Mouse (Mus musculus) frontal cortex, adult (tissue): ENCODE data around the gene Otop2.

ENCODE experiments used
- ATAC-seq: cut with Nextera tagmentation; 2 replicates; pipeline ENCODE4 v1.9.2; 2017; ENCODE audit warnings: mild to moderate bottlenecking, moderate library complexity, mixed read lengths; ENCODE audit not compliant: low TSS enrichment

Otop2 gene

DNA sequence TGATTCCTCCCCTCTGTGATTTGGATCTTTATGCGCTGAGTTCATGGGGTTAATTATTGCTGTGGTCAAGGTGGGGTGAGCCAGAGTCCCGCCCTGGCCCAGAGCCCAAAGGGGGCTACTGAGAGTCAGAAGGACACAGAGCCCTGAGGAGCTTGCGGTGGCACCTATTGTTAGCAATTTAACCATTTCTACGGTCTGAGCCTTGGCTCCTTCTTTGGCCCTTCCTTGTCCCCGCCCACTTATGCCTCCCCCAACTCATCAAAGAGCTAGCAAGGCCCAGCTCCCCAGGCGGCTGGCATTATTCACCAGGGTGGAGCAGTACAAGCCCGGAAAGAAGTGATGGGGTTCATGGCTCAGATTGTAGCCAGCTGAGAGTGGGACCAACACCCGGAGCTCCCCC is at the start of gene Otop2:
Otop2 (plus strand) TSS at position 301 of the 400 bp plus-strand sequence.
- ATAC-seq = no peak

DNA sequence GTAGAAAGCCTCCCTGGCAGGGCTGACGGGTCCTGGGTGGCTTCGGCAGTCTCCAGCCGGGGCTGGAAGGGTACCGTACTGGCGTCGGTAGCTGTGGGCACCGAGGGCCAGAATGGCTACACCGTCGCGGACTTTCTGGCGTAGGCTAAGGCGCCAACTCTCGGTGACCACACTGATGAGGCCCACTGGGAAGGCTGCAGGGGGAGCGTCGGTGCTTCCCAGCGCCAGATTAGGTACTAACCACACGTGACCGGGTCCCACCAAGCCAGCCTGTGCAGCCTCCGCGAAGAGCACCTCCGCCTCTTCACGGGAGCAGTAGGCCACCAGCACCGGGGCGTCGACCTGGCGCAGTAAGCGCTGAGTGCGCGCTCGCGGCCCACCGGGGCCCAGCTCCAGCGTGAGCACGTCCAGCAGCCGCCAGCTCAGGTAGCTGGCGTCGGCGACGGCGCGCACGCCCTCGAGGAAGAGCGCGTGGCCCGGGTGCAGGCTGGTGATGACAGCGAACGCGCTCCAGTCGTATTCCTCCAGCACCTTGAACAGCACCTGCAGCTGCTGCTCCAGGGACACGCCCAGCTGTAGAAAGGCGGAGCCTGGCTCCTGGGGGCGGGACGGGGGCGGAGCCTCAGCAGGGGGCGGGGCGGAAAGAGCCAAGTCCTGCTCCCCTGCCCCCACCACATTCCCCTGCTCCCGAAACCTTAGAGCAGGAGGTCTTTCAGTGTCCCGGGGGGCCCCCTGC is 49.0 kb upstream of the Otop2 start:
- ATAC-seq = no peak

DNA sequence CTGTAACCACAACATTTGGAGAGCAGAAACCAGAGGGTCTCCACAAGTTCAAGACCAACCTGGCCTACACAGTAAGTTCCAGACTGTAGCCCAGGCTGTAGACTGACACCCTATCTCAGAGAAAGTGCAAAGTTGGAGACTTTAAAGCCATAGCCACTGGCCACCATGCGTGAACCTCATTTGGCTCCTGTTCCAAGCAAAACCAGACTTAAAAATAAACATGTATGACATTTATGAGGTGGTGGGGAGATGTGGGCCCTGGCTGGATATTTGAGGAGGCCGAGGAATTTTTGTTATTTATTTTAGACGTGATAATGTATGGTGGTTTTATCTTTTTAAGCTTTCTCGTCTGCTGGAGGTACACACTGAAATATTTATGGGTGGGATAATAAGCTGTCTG is 47.8 kb upstream of the Otop2 start:
- ATAC-seq = no peak

DNA sequence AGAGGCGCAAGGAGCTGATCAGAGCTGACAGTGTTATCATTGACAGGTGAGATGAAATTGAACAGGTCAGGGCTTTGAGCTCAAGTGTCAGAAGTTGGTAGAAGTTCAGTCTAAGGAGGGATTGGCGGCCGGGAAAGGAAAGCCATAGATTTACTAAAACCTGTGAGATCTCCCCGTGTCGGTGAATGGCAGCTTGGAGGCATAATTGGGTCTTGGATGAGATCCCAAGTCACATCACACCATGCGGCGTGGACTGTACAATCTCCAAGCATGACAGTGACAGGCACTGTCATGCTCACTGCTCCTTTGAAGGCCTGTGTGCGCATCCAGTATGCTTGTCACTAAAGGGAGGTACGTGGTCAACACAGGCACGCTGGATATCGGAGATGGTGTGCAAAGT is 44.0 kb upstream of the Otop2 start:
- no peak for ATAC-seq

DNA sequence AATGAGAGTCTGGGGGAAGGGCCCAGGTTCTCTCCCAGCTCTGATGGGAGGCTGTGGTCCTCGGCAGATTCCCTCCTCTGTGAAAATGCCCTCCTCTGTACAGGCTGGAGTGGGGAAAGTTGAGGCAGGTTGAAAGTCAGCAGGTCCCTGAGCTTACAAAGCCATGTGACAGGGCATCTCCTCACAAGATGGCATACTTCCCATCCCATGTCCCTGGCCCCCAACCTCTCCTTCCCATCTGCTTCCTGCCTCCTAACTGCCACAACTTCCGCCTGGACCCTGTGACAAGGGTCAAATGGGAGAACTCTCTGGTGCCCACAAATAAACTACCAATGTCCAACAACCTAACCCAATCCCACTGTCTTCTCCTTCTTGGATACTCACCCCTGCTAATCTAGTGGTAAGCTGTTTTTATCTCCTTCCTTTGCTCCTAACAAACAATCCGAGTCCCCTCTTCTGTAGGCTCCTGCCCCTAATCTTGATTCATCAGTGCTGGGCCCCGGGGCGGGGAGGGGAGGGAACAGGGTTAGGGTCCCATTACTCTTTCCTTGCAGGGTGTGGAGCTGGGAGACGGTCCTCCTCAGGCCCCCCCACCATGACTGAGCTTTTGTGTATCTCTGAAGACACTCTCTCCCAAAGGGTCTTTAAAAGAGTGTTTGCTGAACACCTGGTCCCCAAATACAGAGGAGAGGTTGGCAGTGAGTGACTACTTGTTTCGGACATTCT is 42.7 kb upstream of the Otop2 start:
- ATAC-seq = no peak

DNA sequence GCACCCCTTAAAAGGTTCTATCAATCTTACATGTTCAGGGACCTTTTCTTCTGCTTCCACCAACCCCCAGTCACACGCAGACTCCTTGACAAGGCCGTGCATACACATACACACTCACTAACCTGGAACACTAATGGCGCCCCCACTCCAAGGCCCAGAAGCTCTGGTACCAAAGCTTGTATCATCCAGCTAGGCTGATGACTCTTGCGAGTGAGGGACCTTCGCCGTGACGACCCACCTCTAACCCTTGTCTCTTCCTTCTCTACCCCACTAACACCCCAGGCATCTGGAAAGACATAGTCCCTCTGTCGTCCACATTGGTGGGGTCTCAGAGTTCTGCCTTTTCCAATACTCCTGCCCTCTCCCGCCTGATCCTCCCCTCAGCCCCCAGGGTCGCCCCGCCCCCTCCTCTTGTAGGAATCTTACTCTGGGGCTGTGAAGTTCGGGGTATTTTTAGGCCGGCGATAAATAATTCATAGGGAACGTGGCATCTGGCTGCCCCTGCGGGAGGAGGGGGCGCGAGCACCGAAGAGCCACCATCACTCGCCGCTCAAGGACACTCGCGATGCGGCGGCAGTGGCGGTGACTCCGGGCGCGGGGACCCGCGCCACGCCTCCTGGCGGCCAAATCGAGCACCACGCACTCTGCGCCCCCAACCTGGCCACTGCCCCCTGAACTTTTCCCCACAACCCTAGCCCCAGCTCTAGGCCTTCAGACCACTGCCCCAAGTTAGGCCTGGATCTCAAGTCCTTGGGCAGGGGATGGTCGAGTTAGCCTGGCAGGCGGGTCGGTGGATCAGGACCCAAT is 41.9 kb upstream of the Otop2 start:
- no peak for ATAC-seq

DNA sequence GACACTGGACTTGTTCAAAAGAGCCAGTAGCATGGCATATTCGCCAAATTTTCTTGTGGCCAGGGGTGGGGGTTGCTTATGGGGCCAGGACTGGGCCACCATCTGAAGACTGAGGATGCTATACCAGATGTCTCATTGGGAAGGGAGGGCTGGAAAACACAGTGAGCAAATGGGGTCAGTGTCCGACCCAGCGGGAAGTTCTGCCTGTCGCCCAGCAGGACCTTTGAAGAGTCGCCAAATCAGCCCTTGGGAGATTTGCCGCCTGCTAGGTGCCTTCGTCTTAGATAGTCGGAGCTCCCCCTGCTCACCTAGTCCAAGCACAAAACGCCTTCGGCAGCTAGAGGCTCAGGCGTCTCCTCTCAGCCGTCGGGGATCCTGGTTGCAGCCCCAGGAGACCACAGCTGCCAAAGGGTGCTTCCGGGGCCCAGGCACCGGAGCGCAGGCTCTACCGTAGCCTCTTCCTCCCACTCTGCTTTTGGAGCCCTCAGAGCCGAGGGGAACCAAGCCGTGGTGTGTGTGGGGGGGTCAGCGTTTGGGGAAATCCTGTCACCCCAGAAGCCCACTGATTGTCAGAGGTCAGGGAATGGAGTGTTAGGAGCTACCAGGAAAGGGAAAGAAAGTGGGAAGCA is 41.1 kb upstream of the Otop2 start:
- no peak for ATAC-seq

DNA sequence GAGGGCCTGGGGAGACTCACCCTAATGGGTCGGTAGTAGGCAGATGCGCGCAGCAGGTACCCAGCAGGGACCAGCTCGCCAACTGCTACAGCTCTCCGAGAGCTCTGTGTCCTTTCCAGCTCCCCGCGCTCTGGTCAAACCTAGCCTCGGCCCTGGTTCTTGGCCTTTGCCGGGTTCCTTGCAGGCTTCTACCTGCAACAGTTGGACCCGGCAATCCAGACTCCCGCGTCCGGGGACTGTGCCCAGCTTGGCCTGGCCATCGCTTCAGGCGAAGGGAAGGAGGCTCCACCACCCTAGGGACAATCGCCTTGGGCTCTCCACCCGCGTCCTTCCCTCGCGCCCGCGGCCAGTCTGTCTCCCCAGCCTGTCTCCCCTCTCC is 40.6 kb upstream of the Otop2 start:
- no peak for ATAC-seq

DNA sequence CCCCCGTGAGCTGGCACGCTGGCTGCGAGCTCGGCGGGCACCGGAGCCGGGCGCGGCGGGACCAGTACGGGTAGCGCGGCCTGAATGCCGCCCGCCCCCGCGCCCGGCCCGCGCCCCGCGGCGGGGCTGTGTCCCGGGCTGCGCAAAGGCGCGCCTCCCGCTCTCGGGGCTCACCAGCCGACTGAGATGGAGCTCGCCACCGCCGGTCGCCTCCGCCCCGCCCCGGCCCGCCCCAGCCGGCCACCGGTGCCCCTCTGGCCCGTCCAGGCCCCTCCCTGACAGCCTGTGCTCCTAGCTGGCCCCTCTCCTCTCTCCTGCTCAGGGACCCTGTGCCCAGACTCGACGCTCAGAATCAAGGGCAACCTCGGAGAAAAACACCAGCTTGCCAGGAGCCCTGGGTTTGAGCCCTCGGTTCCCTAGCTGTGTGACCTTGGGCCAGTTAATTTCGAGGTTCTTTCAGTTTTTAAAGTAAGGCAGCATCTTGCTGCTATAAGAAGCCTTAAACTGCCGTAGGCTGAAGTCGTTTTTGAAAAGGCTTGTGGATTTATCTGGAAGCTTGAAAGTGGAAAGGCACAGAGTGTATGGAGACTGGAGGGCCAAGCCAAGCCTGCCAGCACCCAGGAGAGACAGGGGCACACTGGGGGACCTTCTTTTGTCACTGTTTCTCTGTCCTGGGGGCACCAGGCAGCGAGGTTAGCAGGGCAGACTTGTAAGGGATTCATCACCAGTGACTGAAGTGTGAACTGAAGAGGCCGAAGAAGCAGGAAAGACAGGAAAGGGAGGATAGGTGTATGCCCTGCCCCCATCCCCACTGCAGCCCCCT is 39.7 kb upstream of the Otop2 start, which contains the start of gene Grin2c:
Grin2c (minus strand) TSS at position 183 of the 823 bp plus-strand sequence.
- no peak for ATAC-seq

DNA sequence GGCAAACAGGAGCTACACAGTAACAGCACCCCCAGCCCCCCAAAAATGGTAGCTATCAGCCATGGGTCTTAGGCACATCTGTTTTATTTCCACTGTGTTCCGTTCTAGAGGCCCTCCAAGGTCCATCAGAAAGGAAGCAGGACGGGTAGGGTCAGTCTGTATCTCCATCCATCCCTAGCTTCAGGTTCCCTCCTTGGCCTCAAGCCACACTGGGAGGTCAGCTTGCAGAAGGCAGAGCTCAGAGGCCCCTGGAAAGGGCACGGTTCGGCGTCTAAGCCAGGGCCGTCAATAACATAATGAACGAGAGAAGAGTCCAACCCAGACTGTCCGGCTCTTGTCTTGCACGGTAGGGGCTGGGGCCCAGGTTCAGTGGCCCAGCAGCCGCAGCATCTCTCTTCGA is 39.0 kb upstream of the Otop2 start:
- no peak for ATAC-seq

DNA sequence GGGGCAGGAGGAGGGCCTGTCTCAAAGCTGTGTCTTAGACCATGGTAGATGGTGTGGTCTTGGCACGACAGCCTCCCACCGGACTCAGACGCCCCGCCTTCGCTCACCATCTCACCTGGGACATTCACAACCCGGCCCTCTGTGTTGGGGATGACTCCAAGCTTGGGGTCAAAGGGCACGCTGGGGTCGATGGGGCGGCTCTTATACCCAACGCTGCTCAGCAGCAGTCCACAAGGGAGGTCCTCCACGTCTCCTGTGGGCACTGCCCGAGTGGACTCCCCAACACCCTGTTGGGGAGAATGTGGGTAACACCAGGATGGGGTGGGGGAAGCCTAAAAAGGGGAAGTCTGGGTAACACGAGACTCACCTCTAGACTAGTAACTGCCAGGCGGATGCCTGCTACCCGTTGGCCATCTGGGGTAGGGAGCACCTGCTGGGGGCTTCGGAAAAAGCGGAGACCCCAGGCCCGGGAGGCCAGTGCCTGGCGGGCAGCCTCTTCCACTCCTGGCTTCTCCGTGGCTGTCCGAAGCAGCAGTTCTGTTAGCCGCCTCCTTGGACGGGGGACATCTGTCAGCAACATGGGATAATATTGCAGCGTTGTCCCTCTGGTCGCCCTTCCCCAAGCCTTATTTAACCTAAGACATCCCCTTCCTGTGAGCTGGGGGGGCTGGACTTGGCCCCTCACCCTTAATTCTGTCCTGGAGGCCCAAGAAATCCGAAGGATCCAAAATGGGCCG is 37.5 kb upstream of the Otop2 start:
- no peak for ATAC-seq

DNA sequence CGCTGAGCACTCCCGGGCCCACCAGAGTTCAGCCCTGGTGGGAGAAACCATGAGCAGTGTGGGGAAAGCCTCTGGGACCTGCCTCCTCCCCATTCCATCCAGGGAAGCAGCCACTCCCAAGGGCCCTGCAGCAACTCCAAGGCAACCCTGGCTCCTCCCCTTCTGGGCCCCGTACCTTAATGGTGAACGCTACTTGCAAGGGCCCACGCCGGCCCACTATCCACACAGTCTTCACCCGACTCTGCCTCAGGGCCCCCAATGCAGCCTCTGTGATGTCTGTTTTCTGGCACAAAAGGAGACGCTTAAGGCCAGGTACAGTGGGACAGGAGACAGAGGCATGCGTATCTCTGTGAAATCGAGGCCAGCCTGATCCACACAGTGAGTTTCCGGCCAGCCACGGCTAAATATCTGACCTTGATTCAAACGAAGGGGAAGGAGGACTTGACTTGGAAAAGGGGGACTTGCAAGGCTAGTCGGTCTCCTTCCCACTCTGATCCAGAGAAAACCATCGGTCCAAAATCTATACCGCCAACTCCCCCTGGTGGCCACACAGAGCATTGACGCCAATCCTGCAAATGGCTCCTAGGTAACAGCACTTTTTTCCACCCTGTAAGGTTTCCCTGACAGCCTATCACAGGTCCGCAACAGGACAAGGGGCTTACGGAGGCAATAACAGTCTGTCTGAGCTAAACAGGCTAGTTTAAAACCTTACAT is 36.7 kb upstream of the Otop2 start:
- ATAC-seq = peak; percentile 66

DNA sequence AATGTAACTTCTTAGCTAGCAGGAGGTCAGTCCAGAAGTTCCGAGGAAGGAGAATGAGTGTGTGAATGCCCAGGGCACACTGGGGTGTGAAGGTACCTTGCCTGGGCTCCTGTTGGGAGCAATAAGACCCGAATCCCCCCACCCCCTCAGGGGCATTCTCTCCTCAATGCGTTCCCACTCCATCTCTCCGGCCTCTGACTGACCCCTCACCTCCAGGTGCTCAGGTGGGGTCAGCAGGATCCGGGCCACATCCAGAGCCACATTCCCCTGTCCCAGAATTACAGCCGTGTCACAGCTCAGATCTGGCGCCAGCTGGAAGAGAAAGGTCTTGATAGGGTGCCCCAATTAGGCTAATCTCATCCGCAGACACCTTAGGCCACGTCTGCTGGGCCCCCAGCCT is 35.9 kb upstream of the Otop2 start:
- ATAC-seq = no peak

DNA sequence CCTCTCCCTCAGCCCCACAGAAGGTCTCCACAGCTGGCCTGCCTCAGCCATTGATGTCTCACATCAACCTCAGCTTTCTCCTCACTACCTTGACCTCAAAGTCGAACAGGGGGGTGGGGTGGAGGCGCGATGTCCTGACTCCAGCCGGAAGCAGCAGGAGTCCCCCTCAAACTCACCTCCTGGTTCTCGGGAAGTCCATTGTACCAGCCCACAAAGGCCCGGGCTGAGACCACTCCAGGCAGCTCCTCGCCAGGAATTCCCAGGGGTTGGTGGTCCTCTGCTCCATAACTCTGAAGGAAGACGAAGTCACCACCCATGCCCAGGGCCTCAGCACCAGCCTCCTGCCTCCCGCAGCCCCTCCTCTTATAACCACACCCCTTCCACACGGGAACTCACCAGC is 35.5 kb upstream of the Otop2 start:
- no peak for ATAC-seq

DNA sequence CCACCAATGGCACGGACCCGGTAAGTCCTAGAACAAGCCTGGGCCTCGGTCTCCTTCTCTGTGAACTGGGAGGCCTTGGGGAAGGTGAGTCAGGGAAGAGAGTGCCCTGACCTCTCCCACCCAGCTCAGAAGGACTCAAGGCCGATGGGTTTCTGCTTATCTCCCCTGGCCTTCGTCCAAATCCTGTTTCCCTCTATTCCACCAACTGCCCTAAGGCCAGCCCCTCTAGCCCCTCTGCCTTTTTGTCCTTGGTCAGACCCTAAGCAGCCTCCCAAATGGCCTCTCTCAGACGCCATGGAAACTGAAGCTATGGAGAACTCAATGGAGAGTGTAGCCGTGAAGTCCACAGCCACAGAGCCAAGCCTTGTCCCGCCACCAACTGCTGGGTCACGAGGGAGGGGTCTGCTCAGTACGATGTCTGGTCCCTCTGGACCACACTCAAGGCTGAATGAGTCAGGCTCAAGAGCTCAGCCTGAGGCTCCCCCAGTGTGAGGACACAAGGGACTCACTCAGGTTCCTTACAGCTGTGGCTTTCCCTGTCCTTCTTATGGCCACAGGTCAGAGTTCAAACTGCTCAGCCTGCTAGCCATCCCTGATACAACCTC is 34.0 kb upstream of the Otop2 start:
- ATAC-seq = no peak

DNA sequence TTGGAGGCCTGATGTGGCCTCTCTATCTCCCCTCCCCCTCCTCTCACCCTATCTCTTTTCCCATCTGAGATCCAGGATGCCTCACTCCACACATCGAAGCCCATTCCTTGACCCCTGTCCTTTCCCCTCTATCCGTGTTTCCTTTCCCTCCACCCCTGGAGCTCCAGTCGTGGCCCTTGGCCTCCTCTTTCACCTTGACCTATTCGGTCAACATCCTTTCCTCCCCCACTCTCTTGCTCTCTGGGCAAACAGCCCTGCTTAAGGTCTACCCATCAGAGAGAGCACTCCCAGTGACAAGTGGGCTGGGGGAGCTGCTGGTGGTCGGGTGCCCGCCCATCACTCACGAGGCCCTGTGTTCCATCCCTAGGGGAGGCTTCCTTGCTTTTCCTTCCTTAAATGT is 33.2 kb upstream of the Otop2 start:
- no peak for ATAC-seq

DNA sequence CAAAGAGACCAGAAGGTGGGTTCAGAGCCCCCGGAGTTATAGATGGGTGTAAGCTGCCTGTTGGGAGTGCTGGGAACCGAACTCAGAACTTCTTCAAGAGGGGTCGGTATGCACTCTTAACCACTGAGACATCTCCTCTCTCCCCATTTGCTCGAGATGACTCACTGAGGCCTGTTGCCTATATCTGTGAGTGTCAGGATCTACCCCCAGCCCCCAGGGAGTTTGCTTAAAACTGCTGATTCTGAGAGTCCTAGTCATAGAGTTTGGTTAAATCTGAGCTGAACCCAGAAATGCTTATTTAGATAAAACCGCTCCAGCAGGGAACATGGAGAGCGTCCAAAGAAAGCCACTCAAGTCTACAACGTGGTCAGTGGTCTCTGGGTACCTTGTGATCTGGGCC is 32.8 kb upstream of the Otop2 start:
- ATAC-seq = no peak

DNA sequence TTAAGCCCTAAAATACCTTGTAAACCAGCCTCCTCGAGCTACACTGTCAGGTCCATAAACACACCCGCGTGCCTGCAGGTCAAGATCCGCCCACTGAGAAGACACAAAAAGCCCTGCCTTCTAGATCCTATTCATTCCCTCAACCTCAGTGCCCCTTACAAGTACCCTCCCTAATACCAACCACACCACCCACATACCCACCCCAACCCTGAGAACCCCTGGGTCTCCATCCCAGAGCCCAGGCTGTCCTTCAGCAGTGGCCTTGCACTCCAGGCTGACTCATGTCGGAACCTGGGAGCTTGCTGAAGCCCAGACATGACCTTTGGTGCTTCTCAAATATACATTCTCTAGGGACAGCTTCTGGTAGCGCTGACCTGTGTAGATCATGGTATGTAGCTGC is 32.2 kb upstream of the Otop2 start:
- no peak for ATAC-seq

DNA sequence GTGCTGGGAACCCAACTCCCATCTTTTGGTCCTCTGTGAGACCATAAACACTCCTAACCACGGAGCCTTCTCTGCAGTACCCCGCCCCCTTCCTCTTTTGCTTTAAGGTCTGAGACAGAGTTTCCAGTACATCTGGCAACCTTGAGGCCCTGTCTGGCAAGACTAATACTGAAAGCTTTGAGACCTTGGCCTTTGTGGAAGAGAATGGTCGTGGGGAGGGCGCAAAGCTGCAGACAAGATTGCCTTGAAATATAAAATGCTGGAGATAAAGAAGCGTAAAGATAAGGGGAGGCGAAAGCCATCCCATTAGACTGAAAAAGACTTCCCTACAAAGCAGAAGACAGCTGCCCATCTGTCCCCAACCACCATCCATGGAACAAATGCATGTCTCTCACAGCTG is 31.5 kb upstream of the Otop2 start:
- no peak for ATAC-seq

DNA sequence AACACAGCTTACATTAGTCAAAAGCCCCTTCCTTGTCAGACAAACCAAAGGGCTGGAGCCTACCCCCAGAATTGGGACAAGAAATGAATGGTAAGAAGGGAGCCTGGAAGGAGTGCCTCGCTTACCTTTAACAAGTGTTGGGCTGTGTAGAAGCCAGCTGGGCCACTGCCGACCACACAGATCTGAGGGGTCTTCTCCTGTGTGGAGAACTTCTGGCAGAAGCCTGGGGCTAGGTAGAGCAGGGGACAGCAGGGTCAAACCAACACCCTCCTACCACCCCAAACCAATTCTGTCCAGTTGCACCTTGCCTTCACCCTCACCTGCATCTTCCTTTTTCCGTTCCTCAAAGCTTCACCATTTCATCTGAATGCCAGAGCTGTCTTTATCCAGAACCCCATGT is 31.0 kb upstream of the Otop2 start:
- ATAC-seq = no peak
